Mouse (Mus musculus) heart, embryonic 16.5 days (tissue): ENCODE data around the gene Vamp8. TPM values are rescaled to one million over a fixed set of nuclear protein-coding genes. Genes with fewer than 3 reads are reported as not detected.
A peak's percentile ranks its signal among the peaks of the same experiment; 100 is the strongest.

Experiments
- ATAC-seq: fragments of 200-750 bp; cut with Nextera tagmentation; replicated peaks from 2 replicates; pipeline ENCODE4 v1.8.0; 2017; ENCODE audit warnings: moderate number of reproducible peaks; ENCODE audit not compliant: insufficient read depth, low FRiP score; ENCODE audit errors: extremely low read depth
- H3K27ac ChIP-seq: fragments of 300-500 bp; sonication (generic); 2 replicates; pipeline ENCODE4 v1.5.1; 2014; ENCODE audit warnings: mild to moderate bottlenecking, low read length, control low read depth, moderate library complexity
- H3K27me3 ChIP-seq: fragments of 300-500 bp; sonication (generic); 2 replicates; pipeline ENCODE4 v1.6.1; 2014; ENCODE audit warnings: low read length, mixed read lengths; ENCODE audit not compliant: control insufficient read depth, insufficient read depth
- H3K36me3 ChIP-seq: fragments of 300-500 bp; sonication (generic); 2 replicates; pipeline ENCODE4 v1.6.1; 2014; ENCODE audit not compliant: control insufficient read depth, insufficient read depth
- H3K4me1 ChIP-seq: fragments of 300-500 bp; sonication (generic); 2 replicates; pipeline ENCODE4 v1.6.1; 2014; ENCODE audit warnings: low read length, mixed read lengths; ENCODE audit not compliant: control insufficient read depth, insufficient read depth
- H3K4me2 ChIP-seq: fragments of 300-500 bp; sonication (generic); 2 replicates; pipeline ENCODE4 v1.6.1; 2014; ENCODE audit warnings: low read depth, mild to moderate bottlenecking, control low read depth, low read length
- H3K4me3 ChIP-seq: fragments of 300-500 bp; sonication (generic); 2 replicates; pipeline ENCODE4 v1.5.1; 2014; ENCODE audit warnings: mild to moderate bottlenecking, control low read depth, low read length
- H3K9ac ChIP-seq: fragments of 300-500 bp; sonication (generic); 2 replicates; pipeline ENCODE4 v1.6.1; 2014; ENCODE audit warnings: low read length, control low read depth
- H3K9me3 ChIP-seq: fragments of 300-500 bp; sonication (generic); replicated peaks from 2 replicates; pipeline ENCODE4 v1.6.1; 2016; ENCODE audit warnings: low read length; ENCODE audit not compliant: control insufficient read depth
- WGBS: fragments of 180-500 bp; shearing (Covaris S2); extraction: QIAGEN DNeasy Blood & Tissue Kit; methylation state at CpG from one replicate; pipeline ENCODE4 v1.1.7; 2014; 5-methylcytosine and 5-hydroxymethylcytosine counted together
- polyA plus RNA-seq: library from polyadenylated mRNA; unstranded; fragments of >200 nt; fragmentation: Nextera tagmentation; extraction: Ambion mirVana; gene quantifications from 2 replicates; pipeline ENCODE4 v1.2.1, GENCODE M21; 2015

The Vamp8 gene
- polyA plus RNA-seq, 1 experiment from 2014 or later: 134 TPM

DNA sequence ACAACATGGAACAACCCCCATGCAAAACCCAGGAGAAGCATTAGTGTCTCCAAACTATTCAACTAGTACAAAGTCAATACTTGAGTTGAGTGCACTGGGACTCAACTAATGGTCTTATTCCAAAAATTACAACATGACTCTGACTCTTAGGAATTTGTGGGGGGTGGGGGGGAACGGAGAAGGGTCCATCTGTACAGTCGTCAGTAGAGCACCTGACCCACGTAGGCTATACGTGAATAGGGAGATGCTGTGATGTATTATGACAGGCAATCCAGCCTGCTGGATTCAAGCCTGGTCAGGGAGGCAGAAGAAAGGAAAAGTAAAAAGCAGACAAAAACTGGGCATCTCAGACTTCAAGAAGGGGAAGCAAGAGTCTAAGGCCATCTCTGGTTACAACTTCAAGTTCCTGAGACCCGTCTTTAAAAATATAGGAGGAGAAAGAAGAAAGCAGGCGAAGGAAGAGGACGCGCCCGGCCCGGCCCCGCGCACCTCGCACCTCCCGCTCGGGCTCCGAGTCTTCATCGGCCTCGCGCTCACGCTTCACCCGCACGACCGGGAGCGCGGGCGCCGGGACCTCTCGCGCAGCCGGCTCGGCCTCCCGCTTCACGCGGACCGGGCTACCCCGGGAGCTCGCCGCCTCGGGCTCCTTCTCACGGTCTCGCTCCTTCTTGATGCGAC is 46.0 kb downstream of the Vamp8 start:
- H3K4me2 ChIP-seq: peak overlapping the region; percentile 93
- H3K27ac ChIP-seq: peak overlapping the region; percentile 75
- H3K4me1 ChIP-seq: peaks cover 27% of the 10 kb centered on the region
- no peaks in the 10 kb centered on the region for H3K9me3 ChIP-seq
- peak; percentile 10; the same call in 1 of the 2 replicates for ATAC-seq
- peak overlapping the region; percentile 94 for H3K4me3 ChIP-seq
- H3K36me3 ChIP-seq: peaks cover 5% of the 10 kb centered on the region; the same call in 1 of the 2 replicates
- H3K9ac ChIP-seq: peak overlapping the region; percentile 94
- no peaks in the 10 kb centered on the region for H3K27me3 ChIP-seq
- WGBS: under 1% methylated on average over 35 of the region's 42 CpGs

DNA sequence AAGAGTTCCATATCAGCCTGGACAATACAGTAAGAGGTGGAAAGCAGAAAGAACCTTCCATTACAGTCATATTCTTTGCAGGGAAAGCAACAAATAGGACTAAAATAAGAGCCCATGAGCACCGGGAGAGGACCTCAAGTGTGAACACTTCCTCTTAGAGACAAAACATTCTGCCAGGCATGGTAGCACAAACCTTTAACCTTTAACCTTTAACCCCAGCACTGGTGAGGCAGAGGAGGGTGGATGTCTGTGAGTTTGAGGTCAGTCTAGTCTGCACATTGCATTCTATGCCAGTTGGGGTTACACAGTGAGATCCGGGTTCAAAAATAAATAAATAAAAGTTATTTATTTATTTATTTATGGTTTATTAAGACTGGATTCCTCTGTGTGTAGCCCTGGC is 50.0 kb downstream of the Vamp8 start:
- Histone ChIP-seq H3K9ac (no peak overlapping the region), H3K4me3 (no peak overlapping the region), H3K4me1 (peaks cover 12% of the 10 kb centered on the region), H3K4me2 (no peak overlapping the region), H3K27ac (no peak overlapping the region), H3K36me3 (peaks cover 24% of the 10 kb centered on the region), H3K27me3 (no peaks in the 10 kb centered on the region), H3K9me3 (no peaks in the 10 kb centered on the region)
- ATAC-seq: no peak
- WGBS: 61% methylated on average over 2 of the region's 2 CpGs

Other genes starting within 250 kb of the Vamp8 start
- 14.5 and 17.0 TPM in 2 replicates for gene Atoh8, start 155.1 kb downstream of the Vamp8 start, polyA plus RNA-seq
- 2.9 and 27.8 TPM in 2 replicates for gene Sftpb, start 86.1 kb downstream of the Vamp8 start, polyA plus RNA-seq
- 26.3 and 27.3 TPM in 2 replicates for gene Usp39, start 45.5 kb downstream of the Vamp8 start, polyA plus RNA-seq
- 16.0 TPM in 2 replicates for gene 0610030E20Rik, start 43.4 kb downstream of the Vamp8 start, polyA plus RNA-seq
- 12.9 and 13.8 TPM in 2 replicates for gene Tmem150a, start 35.3 kb downstream of the Vamp8 start, polyA plus RNA-seq
- 92.2 and 93.6 TPM in 2 replicates for gene Rnf181, start 23.7 kb downstream of the Vamp8 start, polyA plus RNA-seq
- gene Vamp5, start 10.2 kb downstream of the Vamp8 start, polyA plus RNA-seq: 40.1 and 46.0 TPM in 2 replicates
- gene Ggcx, start 23.6 kb upstream of the Vamp8 start, polyA plus RNA-seq: 28.9 and 29.5 TPM in 2 replicates
- 305 and 318 TPM in 2 replicates for gene Mat2a, start 48.9 kb upstream of the Vamp8 start, polyA plus RNA-seq
- gene Sh2d6, start 131.0 kb upstream of the Vamp8 start, polyA plus RNA-seq: 0.16 TPM in 1 of 2 replicates, not detected in the other
- gene Capg, start 153.7 kb upstream of the Vamp8 start, polyA plus RNA-seq: 32.3 and 32.8 TPM in 2 replicates
- 13.8 and 15.2 TPM in 2 replicates for gene Elmod3, start 207.7 kb upstream of the Vamp8 start, polyA plus RNA-seq
- 25.3 and 30.5 TPM in 2 replicates for gene Retsat, start 207.8 kb upstream of the Vamp8 start, polyA plus RNA-seq
- 25.3 and 26.2 TPM in 2 replicates for gene Tgoln1, start 226.3 kb upstream of the Vamp8 start, polyA plus RNA-seq